Mouse (Mus musculus): ENCODE measurements around the gene Trappc3l. TPM values are rescaled to one million over a fixed set of nuclear protein-coding genes. Genes with fewer than 3 reads are reported as not detected.

Gene Trappc3l
- polyA plus RNA-seq, 1 experiment, result not detected

- Histone ChIP-seq H3K36me3 (ENCODE audit: control insufficient read depth) (no peaks in the 10 kb centered on the region), H3K4me1 (ENCODE audit: control insufficient read depth) (peaks cover 2% of the 10 kb centered on the region; the same call in 1 of the 2 replicates), H3K27me3 (ENCODE audit: control insufficient read depth) (peaks cover 2% of the 10 kb centered on the region; the same call in 1 of the 2 replicates), H3K4me3 (replicated peaks) (no peak overlapping the region), H3K9me3 (ENCODE audit: control insufficient read depth, low read length) (no peaks in the 10 kb centered on the region)
- no peak for TF ChIP-seq GATA1 (IDR thresholded peaks at IDR 0.05; ENCODE audit: low read length)
- TF ChIP-seq TAL1 (IDR thresholded peaks at IDR 0.05; ENCODE audit: low read length), result no peak
These were observed 810 bp upstream of the Trappc3l start for GRCm38 (mm10) chr10:34036587-34036986.

- no peak for TF ChIP-seq GATA1 (IDR thresholded peaks at IDR 0.05; ENCODE audit: low read length)
- no peak for TF ChIP-seq TAL1 (IDR thresholded peaks at IDR 0.05; ENCODE audit: low read length)
- no peaks in the 10 kb centered on the region for H3K9me3 ChIP-seq (ENCODE audit: control insufficient read depth, low read length)
- no peaks in the 10 kb centered on the region for H3K27me3 ChIP-seq (ENCODE audit: control insufficient read depth)
- no peak within 1 kb of the TSS for H3K4me3 ChIP-seq (replicated peaks)
- no peaks in the 10 kb centered on the region for H3K4me1 ChIP-seq (ENCODE audit: control insufficient read depth)
- H3K36me3 ChIP-seq (ENCODE audit: control insufficient read depth), result no peaks in the 10 kb centered on the region
These were observed 6.8 kb downstream of the Trappc3l start, which contains the start of gene Calhm4 for GRCm38 (mm10) chr10:34044210-34044609. Gene Calhm4, minus strand, starts transcription at chr10:34044310.

GRCm38 (mm10) chr10:34053987-34054386 is 16.6 kb downstream of the Trappc3l start:
- Histone ChIP-seq H3K9me3 (ENCODE audit: control insufficient read depth, low read length) (no peaks in the 10 kb centered on the region), H3K4me3 (replicated peaks) (no peak overlapping the region), H3K4me1 (ENCODE audit: control insufficient read depth) (no peaks in the 10 kb centered on the region), H3K27me3 (ENCODE audit: control insufficient read depth) (no peaks in the 10 kb centered on the region), H3K36me3 (ENCODE audit: control insufficient read depth) (no peaks in the 10 kb centered on the region)
- TF ChIP-seq TAL1 (IDR thresholded peaks at IDR 0.05; ENCODE audit: low read length) (no peak), GATA1 (IDR thresholded peaks at IDR 0.05; ENCODE audit: low read length) (no peak)

- H3K4me3 ChIP-seq (replicated peaks), result no peak overlapping the region
- H3K36me3 ChIP-seq (ENCODE audit: control insufficient read depth), result no peaks in the 10 kb centered on the region
- H3K27me3 ChIP-seq (ENCODE audit: control insufficient read depth), result no peaks in the 10 kb centered on the region
- H3K4me1 ChIP-seq (ENCODE audit: control insufficient read depth), result no peaks in the 10 kb centered on the region
- H3K9me3 ChIP-seq (ENCODE audit: control insufficient read depth, low read length), result no peaks in the 10 kb centered on the region
- TF ChIP-seq GATA1 (IDR thresholded peaks at IDR 0.05; ENCODE audit: low read length) (no peak), TAL1 (IDR thresholded peaks at IDR 0.05; ENCODE audit: low read length) (no peak)
These were observed 29.2 kb downstream of the Trappc3l start for GRCm38 (mm10) chr10:34066591-34066990.

GRCm38 (mm10) chr10:34069606-34070005 is 32.2 kb downstream of the Trappc3l start:
- Histone ChIP-seq H3K9me3 (ENCODE audit: control insufficient read depth, low read length) (no peaks in the 10 kb centered on the region), H3K36me3 (ENCODE audit: control insufficient read depth) (no peaks in the 10 kb centered on the region), H3K27me3 (ENCODE audit: control insufficient read depth) (no peaks in the 10 kb centered on the region), H3K4me3 (replicated peaks) (no peak overlapping the region), H3K4me1 (ENCODE audit: control insufficient read depth) (no peaks in the 10 kb centered on the region)
- no peak for TF ChIP-seq TAL1 (IDR thresholded peaks at IDR 0.05; ENCODE audit: low read length)
- TF ChIP-seq GATA1 (IDR thresholded peaks at IDR 0.05; ENCODE audit: low read length), result no peak

- Histone ChIP-seq H3K4me1 (ENCODE audit: control insufficient read depth) (no peaks in the 10 kb centered on the region), H3K36me3 (ENCODE audit: control insufficient read depth) (no peaks in the 10 kb centered on the region), H3K9me3 (ENCODE audit: control insufficient read depth, low read length) (no peaks in the 10 kb centered on the region), H3K4me3 (replicated peaks) (no peak overlapping the region), H3K27me3 (ENCODE audit: control insufficient read depth) (no peaks in the 10 kb centered on the region)
- TF ChIP-seq GATA1 (IDR thresholded peaks at IDR 0.05; ENCODE audit: low read length) (no peak), TAL1 (IDR thresholded peaks at IDR 0.05; ENCODE audit: low read length) (no peak)
These were observed 33.6 kb downstream of the Trappc3l start for GRCm38 (mm10) chr10:34070999-34071492.

- TF ChIP-seq GATA1 (IDR thresholded peaks at IDR 0.05; ENCODE audit: low read length), result no peak
- TF ChIP-seq TAL1 (IDR thresholded peaks at IDR 0.05; ENCODE audit: low read length), result no peak
- Histone ChIP-seq H3K4me3 (replicated peaks) (no peak overlapping the region), H3K4me1 (ENCODE audit: control insufficient read depth) (no peaks in the 10 kb centered on the region), H3K36me3 (ENCODE audit: control insufficient read depth) (no peaks in the 10 kb centered on the region), H3K9me3 (ENCODE audit: control insufficient read depth, low read length) (no peaks in the 10 kb centered on the region), H3K27me3 (ENCODE audit: control insufficient read depth) (no peaks in the 10 kb centered on the region)
These were observed 34.3 kb downstream of the Trappc3l start for GRCm38 (mm10) chr10:34071650-34072049.

- no peaks in the 10 kb centered on the region for H3K4me1 ChIP-seq (ENCODE audit: control insufficient read depth)
- no peaks in the 10 kb centered on the region for H3K27me3 ChIP-seq (ENCODE audit: control insufficient read depth)
- no peak overlapping the region for H3K4me3 ChIP-seq (replicated peaks)
- H3K36me3 ChIP-seq (ENCODE audit: control insufficient read depth), result no peaks in the 10 kb centered on the region
- H3K9me3 ChIP-seq (ENCODE audit: control insufficient read depth, low read length), result no peaks in the 10 kb centered on the region
- TF ChIP-seq GATA1 (IDR thresholded peaks at IDR 0.05; ENCODE audit: low read length) (no peak), TAL1 (IDR thresholded peaks at IDR 0.05; ENCODE audit: low read length) (no peak)
These were observed 37.3 kb downstream of the Trappc3l start for GRCm38 (mm10) chr10:34074522-34075200.

GRCm38 (mm10) chr10:34086514-34086913 is 49.1 kb downstream of the Trappc3l start:
- H3K36me3 ChIP-seq (ENCODE audit: control insufficient read depth), result no peaks in the 10 kb centered on the region
- TF ChIP-seq GATA1 (IDR thresholded peaks at IDR 0.05; ENCODE audit: low read length), result no peak
- no peaks in the 10 kb centered on the region for H3K4me1 ChIP-seq (ENCODE audit: control insufficient read depth)
- no peaks in the 10 kb centered on the region for H3K9me3 ChIP-seq (ENCODE audit: control insufficient read depth, low read length)
- H3K4me3 ChIP-seq (replicated peaks), result no peak overlapping the region
- no peaks in the 10 kb centered on the region for H3K27me3 ChIP-seq (ENCODE audit: control insufficient read depth)

Data from erythroblast, embryonic 14.5 days (primary cell).